Mouse (Mus musculus) hindbrain, embryonic 11.5 days (tissue): ENCODE measurements around the gene Chd3. TPM values are rescaled to one million over a fixed set of nuclear protein-coding genes. Genes with fewer than 3 reads are reported as not detected.
"Not testable (repeated sequence)": the region's sequence is repeated elsewhere in the genome, so short reads cannot be mapped to it uniquely, and the experiment has no call there.

Experiments
- ATAC-seq: fragments of 200-750 bp; cut with Nextera tagmentation; 2 replicates; pipeline ENCODE4 v1.8.0; 2017; ENCODE audit warnings: mild to moderate bottlenecking, moderate TSS enrichment, moderate library complexity; ENCODE audit not compliant: low FRiP score
- DNase-seq: peaks from one replicate; pipeline ENCODE4 v3.0.0-alpha.2; 2015; ENCODE audit warnings: low spot score
- H3K27ac ChIP-seq: fragments of 300-500 bp; sonication (generic); 2 replicates; pipeline ENCODE4 v1.5.1; 2014; ENCODE audit warnings: mild to moderate bottlenecking, low read depth, low read length
- H3K27me3 ChIP-seq: fragments of 300-500 bp; sonication (generic); 2 replicates; pipeline ENCODE4 v1.6.1; 2014; ENCODE audit warnings: mild to moderate bottlenecking, low read length, moderate library complexity, mixed read lengths; ENCODE audit not compliant: control insufficient read depth, insufficient read depth
- H3K36me3 ChIP-seq: fragments of 300-500 bp; sonication (generic); 2 replicates; pipeline ENCODE4 v1.6.1; 2014; ENCODE audit warnings: mild to moderate bottlenecking, low read length, moderate library complexity, mixed read lengths; ENCODE audit not compliant: control insufficient read depth, insufficient read depth
- H3K4me1 ChIP-seq: fragments of 300-500 bp; sonication (generic); replicated peaks from 2 replicates; pipeline ENCODE4 v1.6.1; 2014; ENCODE audit warnings: low read length, mixed read lengths; ENCODE audit not compliant: control insufficient read depth, insufficient read depth
- H3K4me2 ChIP-seq: fragments of 300-500 bp; sonication (generic); replicated peaks from 2 replicates; pipeline ENCODE4 v1.6.1; 2014; ENCODE audit warnings: mild to moderate bottlenecking, low read depth, low read length
- H3K4me3 ChIP-seq: fragments of 300-500 bp; sonication (generic); 2 replicates; pipeline ENCODE4 v1.5.1; 2014; ENCODE audit warnings: low read depth, low read length
- H3K9ac ChIP-seq: fragments of 300-500 bp; sonication (generic); 2 replicates; pipeline ENCODE4 v1.6.1; 2014; ENCODE audit warnings: low read depth, low read length
- H3K9me3 ChIP-seq: fragments of 300-500 bp; sonication (generic); 2 replicates; pipeline ENCODE4 v1.6.1; 2016; ENCODE audit warnings: low read length; ENCODE audit not compliant: control insufficient read depth
- WGBS: fragments of 180-500 bp; shearing (Covaris S2); extraction: QIAGEN DNeasy Blood & Tissue Kit; methylation state at CpG from one replicate; pipeline ENCODE4 v1.1.7; 2014; 5-methylcytosine and 5-hydroxymethylcytosine counted together
- polyA plus RNA-seq: library from polyadenylated mRNA; unstranded; fragments of >200 nt; fragmentation: Nextera tagmentation; extraction: Ambion mirVana; gene quantifications from 2 replicates; pipeline ENCODE4 v1.2.1, GENCODE M21; 2014

The Chd3 gene
- polyA plus RNA-seq, 1 experiment from 2014 or later, result 57.1 TPM

DNA sequence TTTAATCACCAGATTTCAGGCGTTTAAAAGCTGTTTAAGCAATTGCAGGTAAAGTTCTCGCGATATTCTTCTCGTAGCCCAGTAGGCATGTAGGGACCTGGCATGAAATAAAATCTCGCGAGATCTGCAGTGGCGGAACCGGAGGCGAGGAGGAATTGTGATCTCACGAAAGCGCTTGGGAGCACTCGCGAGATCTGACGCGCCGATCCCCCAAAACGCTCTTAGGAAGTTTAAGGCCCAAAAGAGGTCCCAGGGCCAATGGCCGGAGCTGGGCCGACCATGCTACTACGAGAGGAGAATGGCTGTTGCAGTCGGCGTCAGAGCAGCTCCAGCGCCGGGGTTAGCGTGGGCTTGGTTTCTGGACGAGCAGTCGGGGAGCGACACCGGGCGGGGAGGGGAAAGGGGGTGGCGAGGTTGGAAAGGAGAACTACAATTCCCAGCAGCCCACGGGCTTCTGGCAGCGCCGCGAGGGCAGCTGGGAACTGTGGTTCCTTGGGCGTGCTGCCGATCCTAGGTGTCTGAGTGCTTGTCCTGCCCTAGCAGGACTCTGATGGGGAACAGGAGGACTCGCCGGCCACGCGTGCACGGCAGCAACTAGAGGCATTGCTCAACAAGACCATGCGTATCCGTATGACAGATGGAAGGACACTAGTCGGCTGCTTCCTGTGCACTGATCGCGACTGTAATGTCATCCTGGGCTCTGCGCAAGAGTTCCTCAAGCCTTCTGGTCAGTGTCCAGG, 26.6 kb upstream of the Chd3 start:
- Histone ChIP-seq H3K4me2 (peak overlapping the region; percentile 80), H3K27ac (peak overlapping the region; percentile 89), H3K4me3 (peak overlapping the region; percentile 62), H3K4me1 (peaks cover 17% of the 10 kb centered on the region), H3K36me3 (peaks cover 6% of the 10 kb centered on the region; the same call in 1 of the 2 replicates), H3K9ac (peak overlapping the region; percentile 87), H3K9me3 (no peaks in the 10 kb centered on the region), H3K27me3 (peaks cover 7% of the 10 kb centered on the region)
- DNase-seq, result peak; percentile 96
- WGBS, result under 1% methylated on average over 48 of the region's 48 CpGs
- peak; percentile 86 for ATAC-seq

DNA sequence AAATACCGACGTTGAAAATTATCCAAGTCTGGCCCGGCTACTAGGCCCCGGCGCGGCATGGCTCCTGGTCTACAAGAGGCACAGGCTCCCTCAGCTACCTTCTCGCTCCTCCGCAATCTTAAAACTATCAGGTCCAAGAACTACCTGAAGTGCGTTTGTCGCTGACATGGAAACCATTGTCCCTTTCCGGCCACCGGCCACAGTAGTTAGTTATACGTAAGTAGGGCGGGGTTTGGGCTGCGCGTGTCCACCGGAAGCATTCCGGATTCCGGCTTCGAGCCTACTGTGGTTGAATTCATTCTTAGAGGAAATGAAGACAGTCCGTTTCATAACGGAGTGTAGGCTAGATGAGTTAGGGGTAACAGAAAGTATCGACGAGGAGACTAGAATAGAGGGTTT, 26.0 kb upstream of the Chd3 start, which contains the start of the genes Naa38 and Cyb5d1:
TSS of gene Naa38 (plus strand) at position 253 of the 399 bp plus-strand sequence.
TSS of gene Cyb5d1 (minus strand) at position 397 of the 399 bp plus-strand sequence.
- DNase-seq, result peak; percentile 89
- Histone ChIP-seq H3K4me3 (peak within 1 kb of the TSS; percentile 62), H3K9ac (peak within 1 kb of the TSS; percentile 87), H3K4me1 (peaks cover 17% of the 10 kb centered on the region), H3K27ac (peak within 1 kb of the TSS; percentile 89), H3K4me2 (peak within 1 kb of the TSS; percentile 80)
- peak; percentile 76 for ATAC-seq
- H3K27me3 ChIP-seq, H3K9me3 ChIP-seq, H3K36me3 ChIP-seq: not testable (repeated sequence)
- 1% methylated on average over 21 of the region's 24 CpGs for WGBS

DNA sequence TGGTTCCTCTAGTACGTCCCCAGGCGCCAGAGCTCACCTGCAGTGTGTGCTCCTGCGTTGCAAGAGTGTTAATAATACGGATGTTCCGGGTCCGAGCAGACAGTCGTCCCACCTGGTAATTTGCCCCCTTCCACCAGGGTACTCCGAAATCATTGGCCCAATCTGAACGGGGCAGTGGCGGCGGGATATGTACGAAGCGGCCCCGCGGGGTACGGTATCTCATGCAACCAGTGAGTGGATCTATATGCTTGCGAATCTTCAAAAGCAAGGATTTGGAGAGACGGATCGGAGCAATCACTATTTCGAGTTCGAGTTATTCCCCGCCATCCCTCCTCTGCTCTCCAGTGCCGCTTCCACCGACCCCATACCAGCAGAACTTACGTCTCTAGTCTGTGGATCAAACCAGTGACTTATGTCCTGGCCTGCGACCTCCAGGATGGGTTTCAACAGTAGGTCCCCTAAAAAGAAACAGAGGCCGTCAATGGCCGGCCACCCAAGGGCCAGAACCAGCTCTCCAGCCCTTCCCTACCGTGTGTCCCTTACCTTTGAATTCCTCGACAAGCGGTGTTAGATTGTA, 25.5 kb upstream of the Chd3 start:
- not testable (repeated sequence) for H3K9me3 ChIP-seq, H3K27ac ChIP-seq, H3K27me3 ChIP-seq, ATAC-seq, H3K36me3 ChIP-seq
- 2% methylated on average over 31 of the region's 31 CpGs for WGBS
- Histone ChIP-seq H3K4me3 (peak overlapping the region; percentile 62), H3K4me2 (peak overlapping the region; percentile 73), H3K4me1 (peaks cover 17% of the 10 kb centered on the region), H3K9ac (peak overlapping the region; percentile 69)
- peak; percentile 46 for DNase-seq

DNA sequence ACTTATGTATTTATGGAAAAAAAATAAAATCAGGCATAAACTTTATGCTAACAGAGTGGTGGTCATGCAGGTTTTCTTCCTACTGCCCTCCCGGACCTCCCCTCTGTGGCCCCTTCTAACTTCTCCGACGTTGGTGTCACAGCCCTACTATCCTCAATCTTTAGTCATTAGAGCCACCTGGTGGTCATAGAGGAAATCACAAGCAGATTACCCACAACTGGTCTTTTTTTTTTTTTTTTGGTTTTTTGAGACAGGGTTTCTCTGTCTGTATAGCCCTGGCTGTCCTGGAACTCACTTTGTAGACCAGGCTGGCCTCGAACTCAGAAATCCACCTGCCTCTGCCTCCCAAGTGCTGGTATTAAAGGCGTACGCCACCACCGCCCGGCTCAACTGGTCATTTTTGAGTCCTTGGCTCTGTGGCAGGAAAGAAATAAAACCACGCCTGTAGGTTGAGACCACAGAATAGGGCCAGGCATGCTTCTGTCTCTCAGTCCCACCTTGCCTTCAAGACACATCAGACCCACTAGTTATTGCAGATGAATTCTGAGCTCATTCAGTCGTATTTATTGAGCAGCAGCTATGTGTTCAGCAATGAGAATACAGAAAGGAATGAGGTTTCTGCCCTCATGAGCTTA, 21.3 kb upstream of the Chd3 start:
- Histone ChIP-seq H3K27me3 (no peaks in the 10 kb centered on the region), H3K9me3 (no peaks in the 10 kb centered on the region), H3K36me3 (no peaks in the 10 kb centered on the region), H3K4me2 (no peak overlapping the region), H3K27ac (no peak overlapping the region), H3K4me1 (peaks cover 3% of the 10 kb centered on the region; the same call in 1 of the 2 replicates), H3K4me3 (no peak overlapping the region), H3K9ac (no peak overlapping the region)
- no peak for ATAC-seq
- whole genome bisulfite sequencing, result 51% methylated on average over 10 of the region's 10 CpGs
- DNase-seq, result peak; percentile 85

DNA sequence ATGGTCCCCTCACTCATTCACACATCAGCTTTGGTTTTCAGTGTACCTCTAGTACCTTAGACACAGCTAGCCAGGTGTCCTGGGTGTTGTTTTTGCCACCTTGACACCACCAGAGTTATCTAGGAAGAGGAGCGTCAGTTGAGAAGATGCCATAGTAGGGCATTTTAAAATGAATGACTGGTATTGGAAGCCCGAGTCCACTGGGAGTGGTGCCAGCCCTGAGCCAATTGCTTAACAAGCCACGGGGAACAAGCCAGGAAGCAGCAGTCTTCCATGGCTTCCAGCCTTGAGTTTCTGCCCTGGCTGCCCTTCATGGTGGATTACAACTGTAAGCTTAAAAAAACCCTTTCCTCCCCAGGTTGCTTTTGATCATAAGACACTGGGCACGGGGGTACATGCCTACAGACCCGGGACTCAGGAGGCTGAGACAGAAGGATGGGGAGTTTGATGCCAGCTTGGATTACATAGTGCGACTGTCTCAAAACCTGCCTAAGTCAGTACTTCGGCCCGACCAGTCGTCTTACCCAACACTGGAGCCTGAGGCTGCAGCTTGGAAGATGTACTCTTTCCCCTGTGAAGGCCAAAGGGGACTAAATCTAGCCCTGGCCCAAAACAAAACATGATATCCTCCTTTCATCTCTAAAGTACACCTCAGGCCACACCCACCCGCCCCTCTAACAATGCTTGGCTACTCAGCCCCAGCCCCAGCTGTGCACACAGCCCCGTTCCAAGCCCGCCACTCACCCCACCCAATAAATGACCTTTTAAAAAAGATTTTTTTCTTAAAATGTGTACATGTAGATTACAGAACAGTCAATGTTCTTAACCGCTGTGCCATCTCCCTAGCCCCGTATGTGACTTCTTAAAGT, 20.6 kb upstream of the Chd3 start:
- Histone ChIP-seq H3K27ac (no peak overlapping the region), H3K27me3 (no peaks in the 10 kb centered on the region), H3K36me3 (no peaks in the 10 kb centered on the region), H3K4me2 (no peak overlapping the region), H3K9me3 (no peaks in the 10 kb centered on the region), H3K4me3 (no peak overlapping the region), H3K4me1 (peaks cover 3% of the 10 kb centered on the region; the same call in 1 of the 2 replicates), H3K9ac (no peak overlapping the region)
- no peak for DNase-seq
- ATAC-seq, result peak; percentile 30; the same call in 1 of the 2 replicates
- 67% methylated on average over 14 of the region's 14 CpGs for WGBS

DNA sequence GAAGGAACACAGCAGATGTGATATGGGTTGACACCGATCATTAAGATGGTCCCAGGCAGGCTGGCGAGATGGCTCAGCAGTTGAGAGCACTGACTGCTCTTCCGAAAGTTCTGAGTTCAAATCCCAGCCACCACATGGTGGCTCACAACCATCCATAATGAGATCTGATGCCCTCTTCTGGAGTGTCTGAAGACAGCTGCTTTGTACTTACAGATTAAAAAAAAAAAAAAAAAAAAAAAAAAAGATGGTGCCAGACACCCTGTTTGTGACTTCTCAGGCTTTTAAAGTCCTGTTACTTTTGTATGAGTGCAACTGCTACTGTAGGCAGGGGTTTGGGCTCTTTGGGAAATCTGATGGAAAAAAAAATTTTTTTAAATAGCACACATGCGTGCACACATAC, 19.5 kb upstream of the Chd3 start:
- Histone ChIP-seq H3K9me3 (no peaks in the 10 kb centered on the region), H3K27me3 (no peaks in the 10 kb centered on the region), H3K4me3 (no peak overlapping the region), H3K4me1 (no peaks in the 10 kb centered on the region), H3K9ac (no peak overlapping the region), H3K4me2 (no peak overlapping the region), H3K36me3 (no peaks in the 10 kb centered on the region), H3K27ac (no peak overlapping the region)
- ATAC-seq, result no peak
- WGBS, result over 99% methylated on average over 4 of the region's 4 CpGs
- no peak for DNase-seq

DNA sequence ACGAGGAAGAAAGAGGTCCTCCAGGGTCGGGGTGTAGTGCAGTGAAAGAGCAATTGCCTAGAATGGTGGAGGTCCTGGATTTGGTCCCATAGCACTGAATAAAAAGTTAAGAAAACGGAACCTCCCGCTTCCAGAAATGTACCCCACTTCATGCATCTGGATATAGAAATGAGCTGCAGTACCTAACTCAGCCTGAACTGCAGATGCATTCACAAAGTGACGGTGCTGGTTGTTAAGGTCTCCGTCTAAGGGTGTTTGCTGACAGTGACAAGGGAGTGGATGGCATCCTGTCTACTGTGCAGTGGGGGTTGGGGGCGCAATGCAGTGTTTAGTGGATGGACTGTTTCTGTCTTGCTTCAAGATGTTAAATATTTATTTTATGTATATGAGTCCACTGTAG, 17.6 kb upstream of the Chd3 start:
- Histone ChIP-seq H3K9me3 (no peaks in the 10 kb centered on the region), H3K27ac (no peak overlapping the region), H3K9ac (no peak overlapping the region), H3K4me2 (no peak overlapping the region), H3K4me3 (no peak overlapping the region), H3K27me3 (no peaks in the 10 kb centered on the region), H3K36me3 (no peaks in the 10 kb centered on the region), H3K4me1 (no peaks in the 10 kb centered on the region)
- whole genome bisulfite sequencing, result 87% methylated on average over 7 of the region's 7 CpGs
- DNase-seq (no peak), ATAC-seq (no peak)

DNA sequence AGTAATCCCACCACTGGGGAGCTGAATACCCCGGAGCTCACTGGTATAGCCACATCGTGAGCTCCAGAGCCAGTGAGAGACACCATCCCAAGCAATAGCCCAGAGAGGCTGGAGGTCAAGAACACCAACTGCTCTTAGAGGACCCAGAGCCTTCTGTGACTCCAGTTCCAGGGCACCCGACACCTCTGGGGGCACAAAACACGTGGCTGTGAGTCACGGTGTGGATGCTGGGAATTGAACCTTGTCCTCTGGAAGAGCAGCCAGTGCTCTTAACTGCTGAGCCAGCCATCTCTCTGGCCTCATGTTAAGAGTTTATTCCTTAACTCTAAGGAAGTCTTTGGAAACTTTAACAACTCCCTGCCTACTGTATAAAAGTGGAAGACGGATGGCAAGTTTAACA, 15.8 kb upstream of the Chd3 start:
- no peak overlapping the region for H3K27ac ChIP-seq
- no peak overlapping the region for H3K4me3 ChIP-seq
- no peaks in the 10 kb centered on the region for H3K36me3 ChIP-seq
- H3K27me3 ChIP-seq, result no peaks in the 10 kb centered on the region
- no peaks in the 10 kb centered on the region for H3K4me1 ChIP-seq
- no peak for DNase-seq
- no peak overlapping the region for H3K4me2 ChIP-seq
- H3K9me3 ChIP-seq, result no peaks in the 10 kb centered on the region
- ATAC-seq, result no peak
- H3K9ac ChIP-seq, result no peak overlapping the region
- 81% methylated on average over 6 of the region's 6 CpGs for WGBS
